Mouse (Mus musculus) adrenal gland, postnatal 0 days (tissue): ENCODE data around the gene Wipi2. TPM values are rescaled to one million over a fixed set of nuclear protein-coding genes. Genes with fewer than 3 reads are reported as not detected.

Source experiments
- polyA plus RNA-seq: library from polyadenylated mRNA; unstranded; fragments of >200 nt; fragmentation: Nextera tagmentation; extraction: Ambion mirVana; gene quantifications from 2 replicates; pipeline ENCODE4 v1.2.1, GENCODE M21; 2015

Wipi2 gene
- 28.1 and 51.5 TPM in 2 replicates for polyA plus RNA-seq

GRCm38 (mm10) chr5:142627398-142627797 lies at the start of gene Wipi2:
Wipi2 (plus strand) TSS chr5:142627698.

GRCm38 (mm10) chr5:142608259-142608988 lies 19.1 kb upstream of the Wipi2 start, which contains the start of gene Mmd2:
Mmd2 (minus strand) TSS chr5:142608800.

GRCm38 (mm10) chr5:142692248-142692647 lies 64.8 kb downstream of the Wipi2 start, which contains the start of gene Slc29a4:
Slc29a4 (plus strand) TSS chr5:142692512.

Other genes starting within 250 kb of the Wipi2 start
- gene Foxk1, start 226.2 kb upstream of the Wipi2 start, polyA plus RNA-seq = 5.6 and 6.9 TPM in 2 replicates
- gene Ap5z1, start 163.8 kb upstream of the Wipi2 start, polyA plus RNA-seq = 5.5 and 9.3 TPM in 2 replicates
- not detected in 2 replicates for gene Papolb, start 97.6 kb upstream of the Wipi2 start, polyA plus RNA-seq
- gene Radil, start 76.6 kb upstream of the Wipi2 start, polyA plus RNA-seq = 1.9 and 2.0 TPM in 2 replicates
- 8.0 and 8.7 TPM in 2 replicates for gene Mmd2, start 18.9 kb upstream of the Wipi2 start, polyA plus RNA-seq
- gene Slc29a4, start 64.8 kb downstream of the Wipi2 start, polyA plus RNA-seq = 28.7 and 34.1 TPM in 2 replicates
- 17.2 and 20.3 TPM in 2 replicates for gene Tnrc18, start 190.0 kb downstream of the Wipi2 start, polyA plus RNA-seq